Mouse (Mus musculus) bone marrow macrophage, adult 2 months (primary cell): ENCODE data around the gene Gadd45g.

Experiments used
- CTCF ChIP-seq: IDR thresholded peaks from 2 replicates; pipeline ENCODE4 v1.5.1; 2012; ENCODE audit warnings: low read depth, mild to moderate bottlenecking, low read length, moderate library complexity
- POLR2A ChIP-seq: IDR thresholded peaks from 2 replicates; pipeline ENCODE4 v1.6.1; 2012; ENCODE audit warnings: mild to moderate bottlenecking, low read depth, low read length, borderline replicate concordance

DNA sequence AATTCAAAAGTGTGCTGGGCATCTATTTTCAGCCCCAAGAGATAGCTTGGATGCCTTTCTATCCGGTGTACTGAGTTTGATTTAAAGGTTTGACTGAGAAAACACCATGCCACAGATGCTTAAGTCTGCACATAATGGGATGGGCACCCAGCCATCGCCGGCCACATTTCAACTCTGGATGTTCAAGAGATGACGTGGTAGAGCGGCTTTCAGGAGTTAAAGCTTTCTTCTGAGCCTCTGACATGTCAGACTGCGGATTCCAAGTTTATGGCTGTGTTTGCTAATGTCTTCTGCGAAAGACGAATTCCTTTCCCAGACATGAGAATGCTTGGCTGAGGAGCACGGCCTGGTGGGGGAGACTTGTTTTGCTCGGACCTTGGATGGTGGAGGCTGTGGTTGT is 40.2 kb downstream of the Gadd45g start:
- no peak for TF ChIP-seq POLR2A
- no peak for TF ChIP-seq CTCF
